Mouse (Mus musculus) liver, embryonic 18 days (tissue): ENCODE data around the gene Pkn2. TPM values are rescaled to one million over a fixed set of nuclear protein-coding genes. Genes with fewer than 3 reads are reported as not detected.

Experiments
- polyA plus RNA-seq: library from polyadenylated mRNA; depleted of rRNA; stranded (reverse); fragments of >200 nt; gene quantifications from 2 replicates; pipeline ENCODE4 v1.2.3, GENCODE M21; 2012; rRNA removed

The Pkn2 gene
- 10.2 and 11.1 TPM in 2 replicates for polyA plus RNA-seq

GRCm38 (mm10) chr3:142881872-142882623 is at the start of gene Pkn2:
Pkn2 (minus strand) TSS chr3:142882004.

GRCm38 (mm10) chr3:142764995-142765777 is 116.6 kb downstream of the Pkn2 start, which contains the start of gene Gtf2b:
Gtf2b (plus strand) TSS chr3:142765045.

Other genes with a start within 250 kb of the Pkn2 start
- gene Kyat3, start 181.0 kb downstream of the Pkn2 start, polyA plus RNA-seq: 52.0 and 58.5 TPM in 2 replicates
- gene Gtf2b, start 117.0 kb downstream of the Pkn2 start, polyA plus RNA-seq: 62.6 and 77.1 TPM in 2 replicates